Mouse (Mus musculus) ES-E14 (cell line): ENCODE data around the gene She. TPM values are rescaled to one million over a fixed set of nuclear protein-coding genes. Genes with fewer than 3 reads are reported as not detected.

Source experiments
- DNase-seq: peaks from one replicate; pipeline ENCODE4 v3.0.0-alpha.2; 2013; ENCODE audit warnings: low read depth, low spot score
- H3K27ac ChIP-seq: 2 replicates; pipeline ENCODE4 v1.5.1; 2012; ENCODE audit warnings: low read depth, mild to moderate bottlenecking, low read length, moderate library complexity, mixed read lengths; ENCODE audit not compliant: poor library complexity, insufficient read depth, severe bottlenecking
- H3K36me3 ChIP-seq: 2 replicates; pipeline ENCODE4 v1.6.1; 2012; ENCODE audit warnings: mild to moderate bottlenecking, low read length, moderate library complexity, mixed read lengths; ENCODE audit not compliant: control insufficient read depth, poor library complexity, insufficient read depth, severe bottlenecking
- H3K4me1 ChIP-seq, 2 experiments: fragments of 150-350 bp in 1 of 2; sonication (generic) in 1 of 2; 2 replicates each; pipeline ENCODE4 v1.6.1; 2012; ENCODE audit warnings: low read length in 2 of 2, mild to moderate bottlenecking in 1 of 2, mixed read lengths in 1 of 2; ENCODE audit not compliant: control insufficient read depth in 2 of 2, insufficient read depth in 2 of 2, poor library complexity in 1 of 2
- H3K4me3 ChIP-seq, 2 experiments: fragments of 150-350 bp in 1 of 2; sonication (generic) in 1 of 2; 2 replicates each; pipeline ENCODE4 v1.5.1; 2012; ENCODE audit warnings: low read length in 2 of 2, low read depth in 1 of 2, mild to moderate bottlenecking in 1 of 2, mixed read lengths in 1 of 2; ENCODE audit not compliant: insufficient read depth in 1 of 2, poor library complexity in 1 of 2, severe bottlenecking in 1 of 2
- H3K9ac ChIP-seq: 2 replicates; pipeline ENCODE4 v1.6.1; 2012; ENCODE audit warnings: low read depth, mild to moderate bottlenecking, low read length, mixed read lengths; ENCODE audit not compliant: poor library complexity, insufficient read depth, severe bottlenecking
- H3K9me3 ChIP-seq: fragments of 150-350 bp; sonication (generic); 2 replicates; pipeline ENCODE4 v1.6.1; 2012; ENCODE audit warnings: low read depth, mild to moderate bottlenecking, low read length; ENCODE audit not compliant: control insufficient read depth, insufficient read depth
- CHD2 ChIP-seq: IDR thresholded peaks from 2 replicates; pipeline ENCODE4 v1.6.1; 2014; ENCODE audit warnings: mild to moderate bottlenecking, low read depth, low read length, inconsistent platforms
- HCFC1 ChIP-seq: IDR thresholded peaks from 2 replicates; pipeline ENCODE4 v1.6.1; 2012; ENCODE audit warnings: low read length, inconsistent platforms, borderline replicate concordance; ENCODE audit not compliant: insufficient read depth
- MAFK ChIP-seq: IDR thresholded peaks from 2 replicates; pipeline ENCODE4 v1.6.1; 2014; ENCODE audit warnings: mild to moderate bottlenecking, low read depth, low read length, inconsistent platforms; ENCODE audit not compliant: insufficient read depth
- ZC3H11A ChIP-seq: IDR thresholded peaks from 2 replicates; pipeline ENCODE4 v1.6.1; 2012; ENCODE audit warnings: low read depth, mild to moderate bottlenecking, inconsistent platforms, low read length, borderline replicate concordance
- ZNF384 ChIP-seq: IDR thresholded peaks from 2 replicates; pipeline ENCODE4 v1.6.1; 2012; ENCODE audit warnings: low read depth, low read length, inconsistent platforms
- in situ Hi-C, 2 experiments: fragments of 600-800 bp; cut with MboI; formaldehyde crosslinking; loops; one replicate each; pipeline ENCODE4 v1.15.1; 2025; ENCODE audit warnings: low sequenced_read_pairs in 2 of 2, inconsistent platforms in 1 of 2; ENCODE audit not compliant: unreplicated experiment in 2 of 2
- total RNA-seq: library from RNA; depleted of rRNA; stranded (reverse); fragments of 300-350 nt; gene quantifications from 2 replicates; pipeline ENCODE4 v1.2.3, GENCODE M21; 2012; rRNA removed

Gene She
- total RNA-seq, 1 experiment, result 2.6 TPM

DNA sequence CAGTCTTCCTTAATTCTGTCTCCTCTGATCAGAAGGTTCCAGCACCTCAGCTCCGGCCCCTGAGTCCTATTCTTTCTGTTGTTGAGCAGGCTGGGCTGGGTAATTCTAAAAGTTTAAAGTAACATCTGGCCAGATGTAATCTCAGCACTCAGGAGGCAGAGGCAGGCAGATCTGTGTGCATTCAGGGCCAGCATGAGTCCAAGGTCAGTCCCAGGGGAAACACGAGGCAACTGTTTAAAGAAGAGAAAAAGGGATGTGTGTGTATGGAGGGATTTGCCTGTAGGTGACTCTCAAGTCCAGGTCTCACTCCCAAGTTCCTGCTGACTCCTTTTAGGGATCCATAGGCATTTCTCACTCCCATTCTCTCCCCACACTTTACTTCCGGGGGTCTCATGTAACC lies 76.7 kb downstream of the She start:
- Histone ChIP-seq H3K36me3 (no peaks in the 10 kb centered on the region), H3K4me1 (0 out of 4 replicates have a peak, but pooled peaks cover 0 to 4% of the 10 kb centered on the region in 2 experiments), H3K9ac (no peak overlapping the region), H3K9me3 (no peaks in the 10 kb centered on the region), H3K4me3 (no peak overlapping the region), H3K27ac (no peak overlapping the region)
- in situ Hi-C loops, result no loop called here
- TF ChIP-seq CHD2, result no peak
- TF ChIP-seq MAFK, result no peak
- no peak for TF ChIP-seq ZNF384
- no peak for TF ChIP-seq ZC3H11A
- no peak for TF ChIP-seq HCFC1
- no peak for DNase-seq

Other genes with a start within 250 kb of the She start
- 35.2 and 42.7 TPM in 2 replicates for gene Adar, start 116.3 kb upstream of the She start, total RNA-seq
- gene Chrnb2, start 66.7 kb upstream of the She start, total RNA-seq, result 0.67 and 2.1 TPM in 2 replicates
- gene Ube2q1, start 57.8 kb upstream of the She start, total RNA-seq, result 45.2 and 47.6 TPM in 2 replicates
- gene Il6ra, start 81.8 kb downstream of the She start, total RNA-seq, result 1.0 and 1.8 TPM in 2 replicates
- gene Atp8b2, start 132.1 kb downstream of the She start, total RNA-seq, result 41.6 and 51.4 TPM in 2 replicates
- gene Hax1, start 167.4 kb downstream of the She start, total RNA-seq, result 222 and 241 TPM in 2 replicates
- gene 4933434E20Rik, start 220.3 kb downstream of the She start, total RNA-seq, result 69.2 and 73.7 TPM in 2 replicates
- gene Ubap2l, start 221.3 kb downstream of the She start, total RNA-seq, result 85.4 and 109 TPM in 2 replicates
- gene Tpm3, start 241.3 kb downstream of the She start, total RNA-seq, result 241 and 287 TPM in 2 replicates